Mouse (Mus musculus) frontal cortex, postnatal 25 days (tissue): ENCODE measurements around the gene Cytl1.

Source experiments
- DNase-seq, 2 experiments: peaks; one replicate each; pipeline ENCODE4 v3.0.0; 2022; ENCODE audit warnings: low spot score in 2 of 2

The Cytl1 gene

DNA sequence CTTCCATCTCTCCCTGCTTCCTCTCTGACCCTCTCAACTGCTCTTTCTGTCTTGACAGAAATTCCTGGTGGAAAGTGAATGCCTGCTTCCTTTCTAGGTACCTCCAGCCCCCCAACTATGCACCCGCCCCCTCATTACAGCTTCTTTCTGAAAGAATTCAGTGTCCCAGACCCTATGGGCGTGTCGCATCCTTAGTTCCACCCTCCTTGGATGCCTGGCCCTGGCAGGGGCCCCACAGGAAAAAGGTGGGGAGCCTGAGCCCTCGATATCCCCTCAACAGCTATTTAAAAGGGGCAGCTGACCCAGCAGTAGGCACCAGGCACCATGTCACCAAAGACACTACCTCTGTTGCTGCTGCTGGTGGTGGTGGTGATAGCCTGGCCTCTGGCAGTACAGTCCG is at the start of gene Cytl1:
Gene Cytl1 (plus strand): TSS at position 296 of the 400 bp plus-strand sequence.
- no peak for DNase-seq

DNA sequence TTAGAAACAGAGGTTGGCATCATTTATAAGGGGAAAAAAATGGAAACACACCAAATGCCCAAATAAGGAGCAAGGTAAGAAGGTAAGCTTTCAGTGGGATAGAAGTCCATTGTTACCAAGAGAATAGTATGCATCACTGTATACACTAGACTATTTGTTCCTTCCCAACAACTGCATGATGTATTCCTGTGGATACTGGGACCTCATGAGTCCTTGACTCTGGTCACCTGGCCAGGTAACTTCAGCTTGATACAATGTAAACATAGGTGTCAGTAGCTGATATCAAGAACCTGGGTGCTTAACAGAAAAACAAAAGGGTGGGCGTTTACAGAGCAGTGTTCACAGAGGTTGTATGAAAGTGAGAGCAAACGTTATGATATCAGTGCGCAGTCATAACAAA is 42.6 kb upstream of the Cytl1 start:
- DNase-seq, result no peak

DNA sequence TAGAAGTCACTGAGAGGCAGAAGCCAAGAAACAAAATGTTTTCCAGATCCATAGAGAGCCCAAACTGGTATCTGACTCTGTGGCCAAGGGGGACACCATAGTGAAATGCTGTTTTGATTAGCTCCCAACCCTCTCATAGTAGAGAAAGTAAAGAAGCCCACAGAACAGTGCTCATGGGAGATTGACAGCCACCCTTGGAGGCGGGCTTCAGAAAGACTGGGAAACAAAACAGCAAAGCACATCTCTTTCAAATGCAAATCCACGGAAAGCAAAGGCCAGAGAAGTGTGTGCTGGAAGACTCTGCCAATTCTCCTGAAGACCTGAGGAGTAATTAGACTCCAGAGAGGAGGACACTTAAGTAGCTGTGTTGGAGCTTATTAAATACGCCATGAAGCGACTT is 39.5 kb upstream of the Cytl1 start:
- no peak for DNase-seq

DNA sequence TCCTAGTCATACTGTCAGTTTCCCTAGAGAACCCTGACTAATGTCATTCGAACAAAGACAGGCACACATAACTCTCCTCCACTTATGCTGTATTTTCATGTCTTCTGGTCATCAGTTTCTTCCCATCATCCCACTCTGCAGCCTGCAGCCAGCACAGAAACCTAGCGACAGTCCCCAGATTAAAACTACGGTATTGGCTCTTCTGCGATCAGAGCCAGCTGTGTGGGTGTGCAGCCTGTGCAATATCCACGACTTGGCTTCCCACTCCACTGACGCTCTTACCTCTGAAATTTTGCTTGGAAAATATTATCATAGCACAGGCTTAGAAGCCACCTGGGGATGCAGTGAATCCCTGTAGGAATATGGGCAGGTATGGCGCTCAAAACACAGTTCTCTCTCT is 38.0 kb upstream of the Cytl1 start:
- DNase-seq, result no peak

DNA sequence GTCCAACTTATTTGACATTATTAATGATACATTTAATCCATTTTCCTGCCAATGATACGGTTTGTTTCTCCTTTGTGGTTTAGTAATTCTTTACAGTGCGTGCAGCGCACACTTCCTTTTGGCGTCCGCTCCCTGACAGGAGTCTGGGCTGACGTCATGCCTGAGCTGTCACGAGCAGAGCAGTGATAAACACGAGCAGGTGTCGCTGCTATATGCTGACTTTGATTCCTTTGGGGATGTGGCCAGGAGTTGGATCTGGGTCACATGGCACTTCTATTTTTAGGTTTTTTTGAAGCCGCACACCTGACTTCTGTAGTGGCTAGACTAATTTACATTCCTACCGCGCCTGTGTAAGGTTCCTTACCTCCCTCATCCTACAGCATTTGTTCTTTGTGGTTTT is 35.6 kb upstream of the Cytl1 start:
- DNase-seq, result no peak

DNA sequence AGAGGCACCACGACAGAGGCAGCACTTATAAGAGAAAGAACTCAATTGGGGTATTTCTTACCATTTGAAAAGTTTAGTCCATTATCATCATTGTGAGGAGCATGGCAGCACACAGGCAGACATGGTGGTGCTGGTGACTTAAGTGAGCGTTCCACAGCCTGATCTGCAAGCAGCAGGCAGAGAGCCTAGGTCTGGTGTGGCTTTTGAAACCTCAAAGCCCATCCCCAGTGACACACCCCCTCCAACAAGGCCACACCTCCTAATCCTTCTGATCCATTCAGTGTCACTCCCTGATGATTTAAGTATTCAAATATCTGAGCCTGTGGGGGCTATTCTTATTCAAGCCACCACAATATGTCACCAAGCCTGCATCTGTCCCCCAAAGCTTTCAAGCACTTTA is 30.4 kb upstream of the Cytl1 start:
- no peak for DNase-seq

DNA sequence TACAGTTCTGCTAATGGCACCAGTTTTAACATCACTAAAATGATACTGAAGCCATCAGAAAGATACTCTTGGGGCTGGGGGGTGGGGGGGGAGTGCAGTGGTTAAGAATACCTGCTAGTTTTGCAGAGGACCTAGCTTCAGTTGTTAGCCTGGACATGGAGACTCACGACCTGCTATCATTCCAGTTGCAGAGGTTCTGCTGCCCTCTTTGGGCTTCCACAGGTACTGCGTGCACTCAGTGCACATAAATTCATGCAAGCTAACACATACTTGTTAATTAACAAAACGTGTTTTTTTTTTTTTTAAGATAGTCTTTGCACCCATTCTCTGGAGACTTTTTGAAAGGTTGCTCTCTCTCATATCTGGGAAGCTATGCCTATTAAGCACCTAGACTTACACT is 27.2 kb upstream of the Cytl1 start:
- DNase-seq, result no peak

DNA sequence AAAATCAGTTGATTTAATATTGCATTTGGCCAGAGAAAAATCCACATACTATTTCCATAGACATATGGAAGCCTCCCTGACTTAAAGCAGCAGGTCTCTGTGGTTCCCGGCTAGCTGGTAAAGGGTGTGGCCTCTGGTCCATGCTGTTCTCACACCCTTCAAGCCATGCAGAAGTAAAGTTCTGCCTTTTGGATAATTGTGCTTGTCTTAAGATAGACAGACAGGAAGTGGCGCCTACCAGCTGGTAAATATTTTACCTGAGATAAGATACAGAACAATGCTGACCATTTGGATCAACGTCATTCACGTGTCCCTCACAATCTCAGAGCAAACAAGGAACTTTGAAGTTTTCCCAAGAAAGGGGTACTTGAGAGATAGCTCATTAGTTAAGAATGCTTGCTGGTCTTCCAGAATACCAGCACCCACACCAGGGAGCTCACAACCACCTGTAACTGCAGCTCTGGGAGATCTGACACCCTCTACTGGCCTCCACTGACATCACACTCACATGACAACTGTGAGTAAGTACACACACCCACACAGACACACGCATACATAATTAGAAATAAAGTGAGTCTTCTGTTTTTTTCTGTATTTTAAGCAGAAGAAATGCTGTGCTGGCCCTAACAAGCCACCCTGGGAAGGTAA is 25.9 kb upstream of the Cytl1 start:
- DNase-seq, result no peak

DNA sequence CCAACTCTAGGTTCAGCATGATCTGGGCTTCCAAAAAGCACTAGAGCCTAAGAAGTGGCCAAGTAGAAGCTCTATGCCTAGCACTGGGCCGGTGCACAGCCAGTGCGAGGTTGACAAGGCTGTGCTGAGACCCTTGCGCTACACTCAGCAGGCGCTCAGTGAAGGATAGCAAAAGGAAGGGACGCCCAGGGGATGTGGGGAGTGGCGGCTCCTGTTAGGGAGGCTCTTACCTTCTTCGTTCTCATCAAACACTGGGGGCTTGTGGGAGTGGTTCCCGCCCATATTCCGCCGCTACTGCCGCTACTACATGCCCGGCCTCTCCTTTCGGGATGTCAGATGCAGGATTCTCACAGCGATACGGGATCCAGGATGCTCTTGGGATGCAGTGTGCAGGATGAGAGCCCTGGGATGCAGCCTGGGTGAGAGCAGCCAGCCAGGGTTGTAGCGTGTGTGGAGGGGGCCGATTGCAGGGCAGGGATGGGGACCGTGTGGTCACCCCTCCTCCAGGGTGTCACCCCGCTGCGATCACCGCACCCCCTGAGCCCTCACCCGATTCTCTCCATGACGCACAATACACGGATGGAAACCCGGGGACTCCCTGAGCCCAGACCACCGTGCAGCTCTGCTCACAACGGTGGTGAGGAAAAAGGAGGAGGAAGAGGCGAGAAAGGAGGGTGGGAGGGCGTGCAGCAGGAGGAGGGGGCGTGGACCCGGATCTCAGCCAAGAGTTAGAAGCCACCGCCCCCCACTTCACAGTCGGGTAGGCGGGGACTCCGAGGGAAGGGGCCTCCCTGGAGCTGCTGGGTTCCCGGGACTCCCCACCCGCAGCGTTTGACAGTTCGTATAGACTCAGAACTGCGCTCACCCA is 18.6 kb upstream of the Cytl1 start, which contains the start of gene Stk32b:
Gene Stk32b (minus strand): TSS at position 667 of the 868 bp plus-strand sequence.
- peak; percentile 4 to 10 for DNase-seq

DNA sequence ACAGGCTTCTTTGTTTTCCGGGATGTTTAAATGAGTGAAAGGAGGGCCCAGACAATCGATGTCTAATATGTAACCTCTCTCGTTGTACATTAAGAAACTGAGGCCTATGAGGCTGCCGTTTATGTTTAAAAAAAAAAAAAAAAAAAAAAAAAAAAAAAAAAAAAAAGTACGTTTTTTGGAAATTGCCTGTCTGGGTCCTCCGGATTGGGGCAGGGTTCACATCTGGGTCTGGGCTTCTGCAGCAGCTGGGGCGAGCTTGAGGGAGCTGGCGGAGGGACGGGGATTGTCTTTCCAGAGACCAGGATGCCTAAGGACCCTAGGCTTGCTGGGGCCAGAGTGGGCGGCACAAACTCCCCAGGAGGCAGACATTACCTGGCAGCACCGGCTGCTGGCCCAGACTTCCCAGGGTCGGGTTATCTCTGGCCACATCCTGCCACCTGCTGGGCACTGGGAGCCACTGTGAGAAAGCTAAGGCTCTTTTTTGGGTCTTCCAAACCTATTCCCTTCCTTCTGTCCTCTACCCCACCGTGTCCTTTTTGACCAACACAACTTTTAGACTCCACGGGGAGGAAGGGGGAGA is 17.8 kb upstream of the Cytl1 start:
- DNase-seq, result peak; percentile 39 to 48

DNA sequence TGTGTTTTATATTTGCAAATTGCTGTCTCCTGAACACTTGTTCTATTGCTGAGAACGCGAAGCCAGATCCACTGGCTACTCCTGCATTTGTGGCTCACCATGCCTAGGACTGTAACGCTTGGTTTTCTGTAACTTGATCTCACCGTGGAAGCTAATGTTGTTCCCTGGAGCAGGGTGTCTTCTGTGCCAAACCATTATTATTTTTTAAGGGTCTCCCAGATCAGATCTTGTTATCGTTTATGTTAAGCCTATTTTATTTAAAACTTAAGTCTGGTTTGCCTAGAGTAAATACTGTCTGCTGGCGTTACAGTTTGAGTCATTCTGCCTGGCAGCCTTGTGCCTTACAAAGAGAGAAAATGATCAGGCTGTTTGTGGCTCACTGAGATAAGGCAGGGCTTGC is 14.6 kb upstream of the Cytl1 start:
- DNase-seq, result peak in 1 of 2 experiments; percentile 8

DNA sequence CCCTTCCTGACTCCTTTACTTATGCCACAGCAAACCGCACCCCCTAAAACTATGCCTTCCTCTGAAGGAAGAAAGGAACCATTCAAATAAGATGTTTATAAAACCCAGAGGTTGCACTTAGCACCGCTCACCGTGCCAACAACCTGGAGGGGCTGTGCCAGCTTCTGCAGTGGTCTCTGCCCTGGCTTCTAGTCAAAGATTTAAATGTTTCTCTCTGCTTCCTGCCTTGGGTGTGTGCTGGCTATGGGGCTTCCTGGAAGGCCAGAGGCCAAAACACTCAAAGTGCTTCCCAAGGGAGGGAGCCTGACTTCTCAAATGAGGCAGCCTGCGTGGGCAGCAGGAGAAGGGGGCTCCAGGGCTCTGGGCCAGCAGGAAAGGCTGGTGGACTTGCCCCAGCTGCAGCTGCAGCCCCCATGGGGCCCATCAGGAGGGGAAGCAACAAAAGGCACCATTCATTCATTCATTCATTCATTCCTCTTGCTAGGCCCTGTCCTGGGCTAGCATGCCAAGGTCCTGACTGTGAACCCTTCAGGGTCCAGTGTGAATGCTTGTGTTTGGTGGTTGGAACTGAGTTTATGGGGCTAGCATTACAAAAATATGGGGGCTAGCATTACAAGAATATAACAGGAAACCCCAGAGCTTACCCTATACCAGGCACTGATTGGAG is 10.0 kb upstream of the Cytl1 start:
- no peak for DNase-seq

DNA sequence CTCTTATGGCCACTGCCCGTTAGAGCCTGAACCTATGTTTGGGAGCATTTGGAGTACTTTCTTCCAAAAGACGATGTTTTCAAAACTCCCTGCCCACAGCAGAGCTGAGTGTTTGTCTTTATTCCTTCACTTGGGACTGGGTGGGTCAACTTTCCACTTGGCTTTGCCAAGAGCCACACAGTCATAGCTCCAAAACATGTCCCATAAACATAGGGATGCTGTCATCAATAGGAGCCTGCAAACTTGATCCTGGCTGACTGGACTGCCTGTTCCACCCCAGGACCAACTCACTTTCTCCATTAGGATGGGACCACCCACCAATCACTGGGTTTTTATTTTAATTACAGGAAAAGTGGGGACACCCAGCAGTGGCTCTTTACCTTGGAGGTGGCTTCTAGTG is 4.5 kb upstream of the Cytl1 start:
- DNase-seq, result no peak

DNA sequence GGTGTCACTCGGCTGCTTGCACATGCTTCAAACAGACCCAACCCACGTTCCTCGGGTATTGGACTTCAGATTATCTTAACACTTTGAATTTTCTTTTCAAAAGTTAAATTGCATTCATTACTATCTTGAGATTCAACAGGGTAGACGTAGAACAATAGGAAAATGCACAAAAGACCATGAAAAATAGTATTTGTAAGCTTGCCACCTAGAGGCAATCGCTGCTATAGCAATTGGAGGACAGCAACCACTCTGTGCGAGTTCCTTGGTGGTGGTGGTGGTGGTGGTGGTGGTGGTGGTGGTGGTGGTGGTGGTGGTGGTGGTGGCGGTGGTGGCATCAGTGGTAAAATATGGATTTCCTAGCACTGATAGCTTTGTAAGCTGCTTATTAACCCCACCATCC is 894 bp downstream of the Cytl1 start:
- DNase-seq, result no peak

DNA sequence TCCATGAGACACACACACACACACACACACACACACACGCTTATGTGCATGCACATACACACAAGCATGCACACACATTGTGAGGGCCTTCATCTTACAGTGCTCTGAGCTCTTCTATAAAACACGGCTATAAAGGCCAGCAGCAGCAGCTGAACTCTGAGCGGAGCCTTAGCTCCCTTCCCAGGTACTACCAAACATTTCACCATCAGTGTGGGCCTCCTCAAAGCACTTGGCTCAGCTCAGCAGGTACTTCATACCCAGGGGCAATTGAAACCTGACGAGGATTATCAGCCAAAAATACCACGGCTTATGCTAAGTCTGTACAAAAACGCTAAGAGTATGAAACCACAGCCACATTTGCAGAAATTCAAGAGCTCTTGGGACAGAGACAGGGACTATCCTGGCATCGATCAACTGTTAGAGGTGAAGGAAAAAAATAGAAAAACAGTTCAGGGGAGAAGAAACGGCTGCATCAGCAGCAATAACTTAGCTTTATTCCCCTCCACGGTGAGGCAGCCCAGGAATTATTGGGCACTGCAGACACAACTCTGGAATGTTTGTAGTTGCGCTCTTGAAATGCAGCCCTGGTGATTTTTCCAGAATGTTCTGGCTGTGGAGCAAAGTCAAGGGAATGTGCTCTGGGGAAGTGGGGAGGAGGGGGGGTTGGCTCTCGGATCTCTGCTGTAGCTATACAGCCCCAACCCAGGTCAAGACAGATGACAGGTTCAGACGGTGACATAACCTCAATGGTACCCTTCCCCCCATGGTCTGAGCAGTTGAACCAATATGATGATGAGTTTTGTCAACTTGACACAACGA is 8.8 kb downstream of the Cytl1 start:
- DNase-seq, result no peak

DNA sequence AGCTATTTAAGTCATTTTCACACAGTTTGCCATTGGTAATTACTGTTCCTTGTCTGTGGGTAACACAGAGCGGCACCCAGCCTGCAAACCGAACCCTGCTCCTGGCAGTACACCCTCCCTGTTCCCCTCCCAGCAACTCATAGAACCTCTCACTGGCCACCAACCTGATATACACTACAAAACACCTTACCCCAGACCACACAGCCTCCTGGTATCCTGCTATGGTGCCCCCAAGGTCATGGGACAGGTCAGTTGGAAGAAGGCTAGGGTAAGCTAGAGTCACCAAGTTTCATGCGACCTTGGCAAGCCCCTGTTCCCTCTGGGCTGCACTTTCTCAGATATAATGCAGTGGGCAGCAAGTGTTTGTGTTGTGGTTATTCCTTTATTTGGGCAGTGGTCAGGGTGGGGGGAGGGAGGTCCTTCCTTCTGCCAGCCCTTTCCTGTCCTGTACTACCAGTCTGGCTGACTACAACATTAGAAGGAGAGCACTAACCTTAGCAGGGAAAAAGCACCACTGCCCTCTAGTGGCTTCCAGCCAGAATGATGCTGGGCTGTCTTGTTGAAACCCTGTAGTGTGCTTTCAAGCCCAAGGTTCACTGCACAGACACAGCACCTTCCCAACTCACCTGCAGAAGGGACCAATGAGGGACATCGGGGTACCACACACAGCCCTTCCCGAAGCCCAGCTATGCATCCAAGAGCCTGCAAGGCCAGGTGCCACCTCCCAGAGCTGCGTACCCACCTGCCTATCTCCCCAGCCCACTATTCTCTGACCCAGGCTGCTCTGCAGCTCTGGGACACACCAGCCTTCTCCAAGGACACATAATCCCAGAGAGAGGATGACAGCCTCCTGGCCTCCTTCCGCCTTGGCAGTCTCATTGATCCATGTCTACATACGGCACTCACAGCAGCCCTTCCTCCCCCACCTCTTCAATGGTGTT is 17.0 kb downstream of the Cytl1 start:
- DNase-seq, result peak; percentile 39 to 57

DNA sequence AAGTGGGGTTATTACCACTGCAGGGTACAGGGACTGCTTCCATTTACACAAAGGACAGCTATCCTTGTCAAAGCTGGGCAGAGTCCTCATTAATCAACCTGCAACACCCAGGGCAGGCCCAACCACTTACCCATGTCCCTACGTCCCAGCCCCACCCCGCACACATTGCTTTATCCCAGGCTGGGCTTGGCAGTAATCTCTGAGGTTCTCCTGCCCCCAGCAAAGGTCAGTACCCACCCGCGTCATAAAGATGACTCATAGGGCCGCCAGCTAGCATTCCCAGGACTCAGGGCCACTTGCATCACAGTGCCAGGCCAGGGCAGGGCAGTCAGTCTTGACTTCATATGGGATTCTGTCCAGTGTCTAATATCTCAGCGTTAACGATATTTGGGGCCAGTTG is 18.0 kb downstream of the Cytl1 start:
- no peak for DNase-seq

DNA sequence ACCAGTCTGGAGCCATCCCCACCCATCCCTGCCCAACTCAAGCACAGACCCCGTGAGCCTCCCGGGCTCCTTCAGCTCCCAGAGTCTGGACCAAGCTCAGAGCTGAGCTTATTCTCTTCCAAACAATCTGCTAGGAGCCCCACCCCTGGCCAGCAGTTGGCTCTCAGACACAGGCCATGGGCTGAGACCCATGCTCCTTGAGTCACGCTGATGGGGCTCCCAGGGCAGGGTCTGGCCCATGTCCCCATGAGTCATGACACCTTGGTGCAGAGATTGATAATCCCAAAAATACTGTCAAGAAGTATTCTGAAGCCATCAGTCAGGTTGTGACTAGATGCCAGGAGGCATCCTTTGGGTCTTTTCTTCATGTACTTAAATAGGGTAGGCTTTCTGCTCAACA is 26.7 kb downstream of the Cytl1 start:
- DNase-seq, result no peak

DNA sequence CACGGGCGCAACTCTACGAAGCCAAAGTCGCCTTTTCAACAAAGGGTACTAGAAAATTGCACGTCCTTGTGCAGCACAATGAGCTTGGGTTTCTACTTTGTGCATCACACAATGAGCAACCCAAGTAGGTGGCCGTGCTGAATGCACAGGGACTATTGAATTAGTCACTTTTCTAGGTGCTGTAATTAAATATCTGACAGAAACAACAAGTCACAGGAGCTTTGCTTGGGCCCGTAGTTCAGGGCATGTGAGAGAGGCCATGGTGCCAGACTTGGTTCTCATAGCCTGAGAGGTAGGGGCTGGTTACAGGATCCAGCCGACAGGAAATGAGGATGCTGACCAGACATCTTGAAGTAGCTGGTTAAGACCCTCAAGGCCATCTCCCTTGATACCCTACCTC is 30.5 kb downstream of the Cytl1 start:
- DNase-seq, result no peak

DNA sequence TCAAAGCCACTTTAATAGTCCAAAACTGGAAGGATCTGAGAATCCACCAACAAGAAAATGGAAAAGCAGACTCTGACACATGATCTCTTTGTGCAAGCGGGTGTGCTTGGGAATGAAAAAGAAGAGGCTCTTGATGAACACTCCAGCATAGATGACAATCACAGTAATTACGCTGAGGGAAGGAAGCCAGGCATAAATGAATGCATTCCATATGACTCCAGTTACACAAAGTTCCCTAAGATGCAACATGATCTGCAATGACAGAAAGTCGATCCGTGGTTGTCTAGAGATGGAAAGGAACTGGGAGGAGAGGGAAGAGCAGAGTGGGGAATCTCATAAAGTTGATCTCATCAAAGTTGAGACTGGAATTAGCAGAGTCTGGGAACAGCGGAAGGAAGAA is 31.9 kb downstream of the Cytl1 start:
- no peak for DNase-seq
